Mouse (Mus musculus): ENCODE data around the gene Clec12b. TPM values are rescaled to one million over a fixed set of nuclear protein-coding genes. Genes with fewer than 3 reads are reported as not detected.

Clec12b gene
- polyA plus RNA-seq, 1 experiment from 2014 or later, result not detected

- Histone ChIP-seq H3K9ac (no peak overlapping the region), H3K27me3 (no peaks in the 10 kb centered on the region), H3K4me3 (replicated peaks) (no peak overlapping the region), H3K4me2 (no peak overlapping the region), H3K4me1 (peaks cover 10% of the 10 kb centered on the region; the same call in 1 of the 2 replicates), H3K36me3 (no peaks in the 10 kb centered on the region), H3K27ac (no peak overlapping the region), H3K9me3 (replicated peaks) (no peaks in the 10 kb centered on the region)
- 95% methylated on average over 2 of the region's 2 CpGs for WGBS
- ATAC-seq (replicated peaks; ENCODE audit: low FRiP score), result no peak
Observed at GRCm38 (mm10) chr6:129402404-129402803, 16.7 kb upstream of the Clec12b start.

- 0 out of 2 replicates have a peak, but pooled peaks have one; percentile 33 for ATAC-seq (replicated peaks; ENCODE audit: low FRiP score)
- H3K27me3 ChIP-seq, result no peaks in the 10 kb centered on the region
- H3K9me3 ChIP-seq (replicated peaks), result no peaks in the 10 kb centered on the region
- peak overlapping the region; percentile 27; the same call in 1 of the 2 replicates for H3K27ac ChIP-seq
- H3K4me1 ChIP-seq, result peaks cover 10% of the 10 kb centered on the region; the same call in 1 of the 2 replicates
- H3K4me3 ChIP-seq (replicated peaks), result no peak overlapping the region
- H3K9ac ChIP-seq, result no peak overlapping the region
- H3K4me2 ChIP-seq, result no peak overlapping the region
- WGBS, result 50% methylated on average over 6 of the region's 6 CpGs
- H3K36me3 ChIP-seq, result no peaks in the 10 kb centered on the region
Observed at GRCm38 (mm10) chr6:129399945-129400344, 14.3 kb upstream of the Clec12b start.

GRCm38 (mm10) chr6:129396997-129397396 lies 11.3 kb upstream of the Clec12b start, which contains the start of gene Clec1b:
Gene Clec1b, plus strand, starts transcription at chr6:129397297.
- WGBS, result 70% methylated on average over 8 of the region's 8 CpGs
- H3K9ac ChIP-seq, result no peak within 1 kb of the TSS
- no peak within 1 kb of the TSS for H3K4me2 ChIP-seq
- H3K4me1 ChIP-seq, result peaks cover 10% of the 10 kb centered on the region; the same call in 1 of the 2 replicates
- no peaks in the 10 kb centered on the region for H3K27me3 ChIP-seq
- peak within 1 kb of the TSS; percentile 58 for H3K27ac ChIP-seq
- H3K36me3 ChIP-seq, result no peaks in the 10 kb centered on the region
- H3K4me3 ChIP-seq (replicated peaks), result no peak within 1 kb of the TSS
- ATAC-seq (replicated peaks; ENCODE audit: low FRiP score), result no peak
- H3K9me3 ChIP-seq (replicated peaks), result no peaks in the 10 kb centered on the region

- no peak overlapping the region for H3K4me2 ChIP-seq
- no peak overlapping the region for H3K9ac ChIP-seq
- H3K9me3 ChIP-seq (replicated peaks), result no peaks in the 10 kb centered on the region
- H3K4me1 ChIP-seq, result 0 out of 2 replicates have a peak, but pooled peaks cover 3% of the 10 kb centered on the region
- H3K36me3 ChIP-seq, result no peaks in the 10 kb centered on the region
- no peak overlapping the region for H3K27ac ChIP-seq
- H3K27me3 ChIP-seq, result no peaks in the 10 kb centered on the region
- 0 out of 2 replicates have a peak, but pooled peaks have one; percentile 64 for ATAC-seq (replicated peaks; ENCODE audit: low FRiP score)
- WGBS, result 78% methylated on average over 6 of the region's 6 CpGs
- H3K4me3 ChIP-seq (replicated peaks), result no peak overlapping the region
Observed at GRCm38 (mm10) chr6:129393732-129394131, 8.1 kb upstream of the Clec12b start.

- Histone ChIP-seq H3K4me2 (no peak overlapping the region), H3K4me3 (replicated peaks) (no peak overlapping the region), H3K27ac (no peak overlapping the region), H3K4me1 (0 out of 2 replicates have a peak, but pooled peaks cover 3% of the 10 kb centered on the region), H3K9me3 (replicated peaks) (no peaks in the 10 kb centered on the region), H3K27me3 (no peaks in the 10 kb centered on the region), H3K9ac (no peak overlapping the region), H3K36me3 (no peaks in the 10 kb centered on the region)
- 26% methylated on average over 2 of the region's 2 CpGs for WGBS
- 0 out of 2 replicates have a peak, but pooled peaks have one; percentile 18 for ATAC-seq (replicated peaks; ENCODE audit: low FRiP score)
Observed at GRCm38 (mm10) chr6:129393087-129393720, 7.5 kb upstream of the Clec12b start.

- H3K36me3 ChIP-seq, result no peaks in the 10 kb centered on the region
Observed at GRCm38 (mm10) chr6:129385000-129385399, 674 bp downstream of the Clec12b start.

GRCm38 (mm10) chr6:129383466-129383865 lies 2.2 kb downstream of the Clec12b start:
- WGBS, result 74% methylated on average over 3 of the region's 3 CpGs
- no peaks in the 10 kb centered on the region for H3K4me1 ChIP-seq
- no peak overlapping the region for H3K9ac ChIP-seq
- no peak overlapping the region for H3K27ac ChIP-seq
- H3K4me3 ChIP-seq (replicated peaks), result no peak overlapping the region
- ATAC-seq (replicated peaks; ENCODE audit: low FRiP score), result no peak
- no peaks in the 10 kb centered on the region for H3K9me3 ChIP-seq (replicated peaks)
- H3K4me2 ChIP-seq, result no peak overlapping the region
- H3K27me3 ChIP-seq, result no peaks in the 10 kb centered on the region
- no peaks in the 10 kb centered on the region for H3K36me3 ChIP-seq

More at GRCm38 (mm10) chr6:129385000-129385399, 674 bp downstream of the Clec12b start:
- Histone ChIP-seq H3K27me3 (no peaks in the 10 kb centered on the region), H3K9me3 (replicated peaks) (no peaks in the 10 kb centered on the region), H3K4me1 (no peaks in the 10 kb centered on the region), H3K4me2 (no peak overlapping the region), H3K9ac (no peak overlapping the region), H3K27ac (no peak overlapping the region), H3K4me3 (replicated peaks) (no peak overlapping the region)
- ATAC-seq (replicated peaks; ENCODE audit: low FRiP score), result no peak
- 80% methylated on average over 4 of the region's 4 CpGs for WGBS

GRCm38 (mm10) chr6:129381736-129382135 lies 3.9 kb downstream of the Clec12b start:
- no peaks in the 10 kb centered on the region for H3K4me1 ChIP-seq
- H3K9me3 ChIP-seq (replicated peaks), result no peaks in the 10 kb centered on the region
- H3K4me3 ChIP-seq (replicated peaks), result no peak overlapping the region
- no peaks in the 10 kb centered on the region for H3K36me3 ChIP-seq
- WGBS, result 39% methylated on average over 1 of the region's 1 CpGs
- ATAC-seq (replicated peaks; ENCODE audit: low FRiP score), result no peak
- no peaks in the 10 kb centered on the region for H3K27me3 ChIP-seq
- H3K9ac ChIP-seq, result no peak overlapping the region
- H3K27ac ChIP-seq, result no peak overlapping the region
- H3K4me2 ChIP-seq, result no peak overlapping the region

GRCm38 (mm10) chr6:129380454-129380853 lies 5.2 kb downstream of the Clec12b start:
- Histone ChIP-seq H3K27ac (no peak overlapping the region), H3K36me3 (no peaks in the 10 kb centered on the region), H3K4me1 (no peaks in the 10 kb centered on the region), H3K9me3 (replicated peaks) (no peaks in the 10 kb centered on the region), H3K4me2 (no peak overlapping the region), H3K4me3 (replicated peaks) (no peak overlapping the region), H3K9ac (no peak overlapping the region), H3K27me3 (no peaks in the 10 kb centered on the region)
- no peak for ATAC-seq (replicated peaks; ENCODE audit: low FRiP score)
- 68% methylated on average over 4 of the region's 4 CpGs for WGBS

- Histone ChIP-seq H3K27ac (no peak overlapping the region), H3K4me1 (no peaks in the 10 kb centered on the region), H3K4me2 (no peak overlapping the region), H3K27me3 (no peaks in the 10 kb centered on the region), H3K9me3 (replicated peaks) (no peaks in the 10 kb centered on the region), H3K4me3 (replicated peaks) (no peak overlapping the region), H3K36me3 (no peaks in the 10 kb centered on the region), H3K9ac (no peak overlapping the region)
- ATAC-seq (replicated peaks; ENCODE audit: low FRiP score), result no peak
- WGBS, result 83% methylated on average over 2 of the region's 2 CpGs
Observed at GRCm38 (mm10) chr6:129374937-129375471, 10.7 kb downstream of the Clec12b start.

GRCm38 (mm10) chr6:129369374-129370132 lies 16.1 kb downstream of the Clec12b start:
- Histone ChIP-seq H3K9ac (no peak overlapping the region), H3K4me2 (no peak overlapping the region), H3K4me3 (replicated peaks) (no peak overlapping the region), H3K27ac (no peak overlapping the region), H3K9me3 (replicated peaks) (no peaks in the 10 kb centered on the region), H3K4me1 (no peaks in the 10 kb centered on the region), H3K27me3 (no peaks in the 10 kb centered on the region), H3K36me3 (no peaks in the 10 kb centered on the region)
- no peak for ATAC-seq (replicated peaks; ENCODE audit: low FRiP score)
- 56% methylated on average over 7 of the region's 7 CpGs for WGBS

- H3K27ac ChIP-seq, result no peak overlapping the region
- WGBS, result 13% methylated on average over 6 of the region's 6 CpGs
- H3K36me3 ChIP-seq, result no peaks in the 10 kb centered on the region
- no peaks in the 10 kb centered on the region for H3K9me3 ChIP-seq (replicated peaks)
- H3K4me1 ChIP-seq, result no peaks in the 10 kb centered on the region
- no peaks in the 10 kb centered on the region for H3K27me3 ChIP-seq
- no peak overlapping the region for H3K4me2 ChIP-seq
- 0 out of 2 replicates have a peak, but pooled peaks have one; percentile 46 for ATAC-seq (replicated peaks; ENCODE audit: low FRiP score)
- no peak overlapping the region for H3K4me3 ChIP-seq (replicated peaks)
- H3K9ac ChIP-seq, result no peak overlapping the region
Observed at GRCm38 (mm10) chr6:129365959-129366359, 19.7 kb downstream of the Clec12b start.

All from kidney, embryonic 15.5 days (tissue).